Mouse (Mus musculus) inflammation-experienced regulatory T-cells, adult 16 weeks (primary cell): Measurements from ENCODE around the gene St6gal1. TPM values are rescaled to one million over a fixed set of nuclear protein-coding genes. Genes with fewer than 3 reads are reported as not detected.

Experiments used
- polyA plus RNA-seq: library from polyadenylated mRNA; unstranded; fragments of 100-300 nt; shearing (Covaris generic); gene quantifications from one replicate; pipeline ENCODE4 v1.2.1, GENCODE M21; 2017

The St6gal1 gene
- polyA plus RNA-seq, result 128 TPM

GRCm38 (mm10) chr16:23224671-23225068 lies at the start of gene St6gal1:
TSS of gene St6gal1 (plus strand) at chr16:23224740.

Other genes with a start within 250 kb of the St6gal1 start
- not detected for gene Kng2, start 195.3 kb upstream of the St6gal1 start, polyA plus RNA-seq
- gene Kng1, start 166.9 kb upstream of the St6gal1 start, polyA plus RNA-seq, result not detected
- 286 TPM for gene Eif4a2, start 117.3 kb upstream of the St6gal1 start, polyA plus RNA-seq
- 30.8 TPM for gene Rfc4, start 97.0 kb upstream of the St6gal1 start, polyA plus RNA-seq
- 1.1 TPM for gene Adipoq, start 78.2 kb upstream of the St6gal1 start, polyA plus RNA-seq
- not detected for gene Rtp1, start 204.4 kb downstream of the St6gal1 start, polyA plus RNA-seq